Comparison of ENCODE assay signal across 14 mouse cellular contexts in the genomic region with DNA sequence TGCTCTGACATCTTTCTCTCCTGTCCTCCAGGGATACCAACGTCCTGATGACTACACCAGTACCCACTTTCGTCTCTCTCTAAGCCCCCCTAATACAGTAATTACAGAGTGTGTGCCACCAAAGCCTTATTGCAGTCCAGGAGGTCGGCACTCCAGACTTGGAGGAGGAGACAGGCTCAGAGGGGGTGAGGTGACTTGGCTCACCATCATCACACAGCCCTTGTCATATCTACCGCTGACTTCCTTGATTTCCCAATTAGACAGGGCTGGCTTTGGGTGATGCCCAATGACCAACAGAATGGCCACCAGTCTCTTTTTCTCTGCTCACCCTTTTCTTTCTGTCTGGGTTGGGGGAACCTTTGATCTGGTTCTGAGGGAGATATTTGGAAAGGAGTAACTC. TPM values are rescaled to one million over a fixed set of nuclear protein-coding genes. Genes with fewer than 3 reads are reported as not detected.
A peak's percentile ranks its signal among the peaks of the same experiment; 100 is the strongest.
DNase-seq lines count a peak whose midpoint lies in the region; ATAC-seq lines count a peak whose summit lies in the region.
"Had no signal": no experiment of that assay in that cellular context is flagged by ENCODE, and none has a peak within 500 bp of the region (broad histone marks: within the 10 kb centered on the region; RNA-seq: fewer than 3 reads in every experiment).

No protein-coding gene starts in this region.

- no peak overlapping the region for H3K27ac ChIP-seq in hindbrain, embryonic 12.5 days
- H3K27ac ChIP-seq in hindbrain, embryonic 11.5 days (ENCODE audit: low read depth, low read length), result no peak overlapping the region
- no peak overlapping the region for H3K27ac ChIP-seq in stomach, embryonic 15.5 days
- H3K27ac ChIP-seq in midbrain, embryonic 13.5 days, result no peak overlapping the region
- H3K27ac ChIP-seq: midbrain, embryonic 15.5 days had no signal

- no peak overlapping the region for H3K4me3 ChIP-seq in hindbrain, embryonic 12.5 days
- no peak overlapping the region for H3K4me3 ChIP-seq in hindbrain, embryonic 11.5 days (ENCODE audit: low read depth, low read length)
- peak overlapping the region; percentile 62 for H3K4me3 ChIP-seq in megakaryocyte, embryonic 14.5 days (replicated peaks)
- H3K4me3 ChIP-seq in stomach, embryonic 15.5 days (replicated peaks), result peak overlapping the region; percentile 74
- H3K4me3 ChIP-seq in midbrain, embryonic 13.5 days (replicated peaks), result no peak overlapping the region

- no peak for ATAC-seq in hindbrain, embryonic 12.5 days (ENCODE audit: low FRiP score)
- ATAC-seq in hindbrain, embryonic 11.5 days (ENCODE audit: low FRiP score), result no peak
- no peak for ATAC-seq in megakaryocyte, adult 5-6 weeks (ENCODE audit: poor library complexity, severe bottlenecking)
- no peak for ATAC-seq in stomach, embryonic 15.5 days (ENCODE audit: insufficient read depth, low FRiP score, low read depth)
- ATAC-seq in midbrain, embryonic 13.5 days, result no peak
- ATAC-seq: forebrain, embryonic 16.5 days had no signal

- no peaks in the 10 kb centered on the region for H3K36me3 ChIP-seq in hindbrain, embryonic 12.5 days
- H3K36me3 ChIP-seq in hindbrain, embryonic 11.5 days (ENCODE audit: control insufficient read depth, insufficient read depth, low read length), result no peaks in the 10 kb centered on the region
- no peaks in the 10 kb centered on the region for H3K36me3 ChIP-seq in megakaryocyte, embryonic 14.5 days (replicated peaks; ENCODE audit: low read length)
- no peaks in the 10 kb centered on the region for H3K36me3 ChIP-seq in stomach, embryonic 15.5 days
- H3K36me3 ChIP-seq in midbrain, embryonic 13.5 days, result no peaks in the 10 kb centered on the region
- H3K36me3 ChIP-seq: midbrain, embryonic 15.5 days had no signal

- H3K4me1 ChIP-seq in hindbrain, embryonic 12.5 days, result peaks cover 19% of the 10 kb centered on the region
- H3K4me1 ChIP-seq in hindbrain, embryonic 11.5 days (replicated peaks; ENCODE audit: control insufficient read depth, insufficient read depth, low read length), result peaks cover 7% of the 10 kb centered on the region
- peaks cover 20% of the 10 kb centered on the region for H3K4me1 ChIP-seq in megakaryocyte, embryonic 14.5 days
- H3K4me1 ChIP-seq in stomach, embryonic 15.5 days, result peaks cover 43% of the 10 kb centered on the region
- H3K4me1 ChIP-seq in midbrain, embryonic 13.5 days (replicated peaks), result peaks cover 29% of the 10 kb centered on the region

- 79% methylated on average over 4 of the region's 4 CpGs for WGBS in hindbrain, embryonic 12.5 days
- WGBS in hindbrain, embryonic 11.5 days, result 69% methylated on average over 4 of the region's 4 CpGs
- WGBS in stomach, embryonic 15.5 days, result 77% methylated on average over 4 of the region's 4 CpGs
- WGBS in midbrain, embryonic 13.5 days, result 85% methylated on average over 4 of the region's 4 CpGs

- peak; percentile 57 for DNase-seq in cerebellum, adult 11-12 months
- DNase-seq in cerebellum, postnatal 25 days, result no peak
- DNase-seq in hindbrain, embryonic 11.5 days (ENCODE audit: low spot score), result no peak
- DNase-seq: heart, adult 18-20 months; spleen, adult 18-20 months; thymus, postnatal 4 days had no signal

- no peaks in the 10 kb centered on the region for H3K9me3 ChIP-seq in hindbrain, embryonic 12.5 days (replicated peaks)
- no peaks in the 10 kb centered on the region for H3K9me3 ChIP-seq in hindbrain, embryonic 11.5 days (ENCODE audit: control insufficient read depth, low read length)
- peaks cover 15% of the 10 kb centered on the region for H3K9me3 ChIP-seq in megakaryocyte, embryonic 14.5 days
- no peaks in the 10 kb centered on the region for H3K9me3 ChIP-seq in stomach, embryonic 15.5 days
- no peaks in the 10 kb centered on the region for H3K9me3 ChIP-seq in midbrain, embryonic 13.5 days
- H3K9me3 ChIP-seq: midbrain, embryonic 15.5 days had no signal

- H3K9ac ChIP-seq in hindbrain, embryonic 12.5 days, result no peak overlapping the region
- no peak overlapping the region for H3K9ac ChIP-seq in hindbrain, embryonic 11.5 days (ENCODE audit: low read depth, low read length)
- no peak overlapping the region for H3K9ac ChIP-seq in stomach, embryonic 15.5 days
- H3K9ac ChIP-seq in midbrain, embryonic 13.5 days (replicated peaks), result no peak overlapping the region
- H3K9ac ChIP-seq: midbrain, embryonic 15.5 days had no signal

- H3K4me2 ChIP-seq in hindbrain, embryonic 12.5 days (replicated peaks), result 0 out of 2 replicates have a peak overlapping the region, but pooled peaks have one; percentile 98
- no peak overlapping the region for H3K4me2 ChIP-seq in hindbrain, embryonic 11.5 days (replicated peaks; ENCODE audit: low read depth, low read length)
- H3K4me2 ChIP-seq in stomach, embryonic 15.5 days, result peak overlapping the region; percentile 97
- H3K4me2 ChIP-seq in midbrain, embryonic 13.5 days (replicated peaks), result no peak overlapping the region

- H3K27me3 ChIP-seq in hindbrain, embryonic 12.5 days, result peaks cover 58% of the 10 kb centered on the region
- H3K27me3 ChIP-seq in hindbrain, embryonic 11.5 days (ENCODE audit: control insufficient read depth, insufficient read depth, low read length), result peaks cover 20% of the 10 kb centered on the region
- H3K27me3 ChIP-seq in megakaryocyte, embryonic 14.5 days (replicated peaks), result peaks cover 79% of the 10 kb centered on the region
- H3K27me3 ChIP-seq in stomach, embryonic 15.5 days (replicated peaks), result no peaks in the 10 kb centered on the region
- peaks cover 53% of the 10 kb centered on the region for H3K27me3 ChIP-seq in midbrain, embryonic 13.5 days

RNA-seq across cellular contexts. Expression of a gene that starts 1.4 kb away (rescaled TPM):
- 7.1 and 8.7 TPM in 2 replicates for polyA plus RNA-seq in hindbrain, embryonic 12.5 days (2016; fragmentation: Nextera tagmentation; extraction: Ambion mirVana)
- polyA plus RNA-seq in hindbrain, embryonic 11.5 days (2014; fragmentation: Nextera tagmentation; extraction: Ambion mirVana), result 7.3 and 8.1 TPM in 2 replicates
- 13.4 TPM in 1 of 2 replicates, not detected in the other for polyA plus RNA-seq in megakaryocyte, embryonic 14.5 days (2012; ENCODE audit: insufficient read depth, low replicate concordance)
- total RNA-seq in megakaryocyte, adult 5-6 weeks (2015), result 16.8 and 18.7 TPM in 2 replicates
- 13.5 and 18.7 TPM in 2 replicates for total RNA-seq in megakaryocyte, adult 5-6 weeks (2017)
- polyA plus RNA-seq in stomach, embryonic 15.5 days (2015; fragmentation: Nextera tagmentation; extraction: Ambion mirVana), result 62.4 and 64.8 TPM in 2 replicates
- polyA plus RNA-seq in midbrain, embryonic 13.5 days (2015; fragmentation: Nextera tagmentation; extraction: Ambion mirVana), result 5.7 and 6.4 TPM in 2 replicates
- total RNA-seq: MEL had no signal

Comparison
In these comparisons a context has a peak if more than half of its experiments do, and no peak if none do; other contexts are left out.
1. H3K4me2 ChIP-seq: peak in hindbrain, embryonic 12.5 days (single experiment) and stomach, embryonic 15.5 days (single experiment); none in hindbrain, embryonic 11.5 days (single experiment) and midbrain, embryonic 13.5 days (single experiment).
2. H3K4me3 ChIP-seq: peak in megakaryocyte, embryonic 14.5 days (single experiment) and stomach, embryonic 15.5 days (single experiment); none in hindbrain, embryonic 12.5 days (single experiment), hindbrain, embryonic 11.5 days (single experiment) and midbrain, embryonic 13.5 days (single experiment).